Comparison of ENCODE assay signal across 35 mouse cellular contexts in the genomic region with DNA sequence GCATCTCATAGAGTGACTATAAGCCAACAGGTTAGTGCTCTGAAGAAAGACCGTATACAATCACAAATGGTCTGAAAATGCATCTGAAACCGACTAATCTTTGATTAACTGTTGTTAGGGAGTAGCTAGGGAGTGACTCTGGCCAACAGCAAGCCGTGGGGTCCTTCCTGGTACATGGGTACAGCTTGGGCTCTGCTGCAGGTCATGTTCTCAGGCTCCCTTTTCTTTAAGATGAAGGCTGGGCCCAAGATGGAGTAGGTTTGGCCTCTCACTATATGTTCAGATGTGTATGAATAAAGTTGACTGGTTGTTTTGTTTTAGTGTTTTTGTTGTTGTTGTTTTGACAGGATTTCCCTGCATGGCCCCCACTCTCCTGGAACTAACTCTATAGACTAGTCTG. TPM values are rescaled to one million over a fixed set of nuclear protein-coding genes. Genes with fewer than 3 reads are reported as not detected.
"Had no signal": no experiment of that assay in that cellular context is flagged by ENCODE, and none has a peak within 500 bp of the region (broad histone marks: within the 10 kb centered on the region; RNA-seq: fewer than 3 reads in every experiment).

No protein-coding gene starts in this region.

- H3K9me3 ChIP-seq: heart, embryonic 12.5 days; hindbrain, embryonic 13.5 days; hindbrain, embryonic 15.5 days; kidney, embryonic 15.5 days; limb, embryonic 13.5 days; limb, embryonic 15.5 days; liver, embryonic 12.5 days had no signal

- ATAC-seq: hindbrain, postnatal 0 days; intestine, embryonic 16.5 days; liver, embryonic 12.5 days had no signal

- H3K27me3 ChIP-seq: hindbrain, embryonic 15.5 days; kidney, embryonic 15.5 days; limb, embryonic 13.5 days; limb, embryonic 15.5 days had no signal

- H3K4me2 ChIP-seq: heart, embryonic 12.5 days; hindbrain, embryonic 13.5 days; hindbrain, embryonic 15.5 days; kidney, embryonic 15.5 days; limb, embryonic 13.5 days; limb, embryonic 15.5 days; liver, embryonic 12.5 days had no signal

- H3K27ac ChIP-seq: hindbrain, embryonic 13.5 days; hindbrain, embryonic 15.5 days; hindbrain, postnatal 0 days; kidney, embryonic 15.5 days; kidney, postnatal 0 days; limb, embryonic 13.5 days; limb, embryonic 15.5 days; liver, embryonic 12.5 days; liver, embryonic 14.5 days had no signal

- H3K4me3 ChIP-seq: heart, embryonic 12.5 days; hindbrain, embryonic 13.5 days; hindbrain, embryonic 15.5 days; kidney, embryonic 15.5 days; limb, embryonic 13.5 days; limb, embryonic 15.5 days; liver, embryonic 12.5 days had no signal

- H3K36me3 ChIP-seq: heart, embryonic 12.5 days; hindbrain, embryonic 13.5 days; hindbrain, embryonic 15.5 days; limb, embryonic 15.5 days had no signal

- DNase-seq: gastrocnemius, postnatal 36 days; heart, adult 18-20 months; heart, postnatal 14 days; heart, postnatal 36 days; kidney, adult 11 months; kidney, adult 2 months; kidney, adult 9 months; kidney, postnatal 14 days; kidney, postnatal 36 days; layer of hippocampus, adult 9-11 months; layer of hippocampus, postnatal 36 days; left cerebral cortex, postnatal 4 days had no signal

- H3K9ac ChIP-seq: heart, embryonic 12.5 days; hindbrain, embryonic 13.5 days; hindbrain, embryonic 15.5 days; kidney, embryonic 15.5 days; limb, embryonic 13.5 days; limb, embryonic 15.5 days; liver, embryonic 12.5 days; liver, embryonic 14.5 days had no signal

RNA-seq across cellular contexts. Expression of gene 4930556J24Rik, which starts 14.8 kb away (rescaled TPM):
- total RNA-seq: gastrocnemius, adult 18-20 months; gastrocnemius, adult 8-10 months; gastrocnemius, postnatal 36 days; heart, adult 18-20 months; heart, postnatal 14 days; heart, postnatal 36 days; hematopoietic stem cell, adult 5-6 weeks; hindbrain, postnatal 0 days; layer of hippocampus, postnatal 14 days; left cerebral cortex, adult 18-20 months; left cerebral cortex, adult 8-10 months; left cerebral cortex, postnatal 25 days; left cerebral cortex, postnatal 4 days had no signal
- polyA plus RNA-seq: gonadal fat pad, adult 2 months; heart, embryonic 12.5 days; heart, embryonic 14.5 days; hindbrain, embryonic 13.5 days; intestine, embryonic 16.5 days; large intestine, adult 2 months; limb, embryonic 11.5 days; limb, embryonic 15.5 days; liver, adult 2 months; liver, embryonic 14.5 days had no signal

RNA-seq across cellular contexts. Expression of gene Gal3st1, which starts 21.7 kb away (rescaled TPM):
- polyA plus RNA-seq: heart, embryonic 14.5 days had no signal
